Mouse (Mus musculus): ENCODE measurements around the gene Igll1. TPM values are rescaled to one million over a fixed set of nuclear protein-coding genes. Genes with fewer than 3 reads are reported as not detected.
"Not testable (repeated sequence)": the region's sequence is repeated elsewhere in the genome, so short reads cannot be mapped to it uniquely, and the experiment has no call there.

The Igll1 gene
- polyA plus RNA-seq, 1 experiment from 2014 or later = 0.59 TPM

DNA sequence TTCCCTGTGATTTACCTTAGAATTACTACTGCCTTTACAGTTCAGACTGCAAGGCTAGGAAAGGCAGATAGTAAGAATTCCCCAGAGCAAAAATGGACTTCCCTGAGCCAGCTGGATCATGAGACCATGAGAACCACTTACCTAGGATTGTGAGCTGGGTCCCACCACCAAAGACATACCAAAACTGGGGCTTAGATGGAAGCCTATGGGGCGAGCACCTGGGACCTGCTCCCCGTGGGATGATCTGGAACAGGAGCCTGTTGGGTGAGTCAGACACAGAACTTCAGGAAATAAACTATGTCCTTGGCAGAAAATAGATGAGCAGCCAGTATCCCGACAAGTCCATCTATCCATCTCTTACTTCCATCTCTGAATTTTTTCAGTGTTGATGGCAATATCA, 1.5 kb downstream of the Igll1 start:
- Histone ChIP-seq H3K27ac (ENCODE audit: low read length) (no peak overlapping the region), H3K9ac (replicated peaks; ENCODE audit: low read depth, low read length) (no peak overlapping the region), H3K4me3 (ENCODE audit: low read depth, low read length) (no peak overlapping the region), H3K27me3 (ENCODE audit: control insufficient read depth, insufficient read depth, low read length) (no peaks in the 10 kb centered on the region), H3K9me3 (ENCODE audit: control insufficient read depth, low read depth, low read length) (no peaks in the 10 kb centered on the region), H3K4me1 (ENCODE audit: control insufficient read depth, insufficient read depth, low read length) (0 out of 2 replicates have a peak, but pooled peaks cover 5% of the 10 kb centered on the region), H3K36me3 (ENCODE audit: control insufficient read depth, insufficient read depth, low read length) (no peaks in the 10 kb centered on the region), H3K4me2 (replicated peaks; ENCODE audit: low read depth, low read length) (no peak overlapping the region)
- no peak for ATAC-seq (ENCODE audit: insufficient number of reproducible peaks, insufficient read depth, low FRiP score, low read depth)
- WGBS = 72% methylated on average over 3 of the region's 3 CpGs

DNA sequence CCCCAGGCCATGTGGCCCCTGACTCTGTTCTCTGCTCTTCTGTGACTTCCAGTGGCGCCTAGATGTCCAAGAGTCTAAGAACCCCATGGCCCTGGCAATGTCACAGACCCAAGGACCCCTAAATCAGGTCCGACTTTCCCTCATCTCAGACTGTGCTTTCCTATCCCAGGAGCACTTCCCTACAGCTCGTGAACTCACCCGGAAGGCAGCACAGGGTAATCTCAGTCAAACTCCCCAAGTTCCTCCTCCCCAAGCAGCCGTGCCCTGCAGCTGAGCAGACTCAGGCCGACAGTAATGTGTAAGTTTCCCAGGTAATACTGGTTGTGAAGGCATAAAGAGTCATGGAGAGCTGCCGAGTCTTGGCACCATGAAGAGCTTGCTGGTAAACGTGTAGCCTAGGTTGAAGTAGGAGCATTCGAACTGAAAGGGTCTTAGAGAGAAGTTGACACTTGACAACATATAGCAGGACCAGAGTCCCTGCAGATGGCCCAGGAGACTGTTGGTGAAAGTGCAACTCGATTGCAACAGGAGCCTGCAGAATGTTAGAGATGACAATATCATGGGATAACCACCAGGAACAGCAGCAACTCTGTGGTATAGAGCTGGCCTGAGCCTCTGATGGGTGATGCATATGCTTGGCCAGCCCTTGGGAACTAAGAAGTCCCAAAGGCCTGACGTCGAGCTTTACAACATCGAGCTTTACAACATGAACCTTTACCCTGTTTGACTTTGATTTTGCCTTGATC, 6.9 kb downstream of the Igll1 start:
- Histone ChIP-seq H3K4me2 (replicated peaks; ENCODE audit: low read depth, low read length) (no peak overlapping the region), H3K36me3 (ENCODE audit: control insufficient read depth, insufficient read depth, low read length) (no peaks in the 10 kb centered on the region), H3K27ac (ENCODE audit: low read length) (no peak overlapping the region), H3K9ac (replicated peaks; ENCODE audit: low read depth, low read length) (no peak overlapping the region), H3K27me3 (ENCODE audit: control insufficient read depth, insufficient read depth, low read length) (no peaks in the 10 kb centered on the region), H3K9me3 (ENCODE audit: control insufficient read depth, low read depth, low read length) (no peaks in the 10 kb centered on the region), H3K4me3 (ENCODE audit: low read depth, low read length) (no peak overlapping the region), H3K4me1 (ENCODE audit: control insufficient read depth, insufficient read depth, low read length) (no peaks in the 10 kb centered on the region)
- ATAC-seq (ENCODE audit: insufficient number of reproducible peaks, insufficient read depth, low FRiP score, low read depth) = no peak
- WGBS = 75% methylated on average over 13 of the region's 13 CpGs

DNA sequence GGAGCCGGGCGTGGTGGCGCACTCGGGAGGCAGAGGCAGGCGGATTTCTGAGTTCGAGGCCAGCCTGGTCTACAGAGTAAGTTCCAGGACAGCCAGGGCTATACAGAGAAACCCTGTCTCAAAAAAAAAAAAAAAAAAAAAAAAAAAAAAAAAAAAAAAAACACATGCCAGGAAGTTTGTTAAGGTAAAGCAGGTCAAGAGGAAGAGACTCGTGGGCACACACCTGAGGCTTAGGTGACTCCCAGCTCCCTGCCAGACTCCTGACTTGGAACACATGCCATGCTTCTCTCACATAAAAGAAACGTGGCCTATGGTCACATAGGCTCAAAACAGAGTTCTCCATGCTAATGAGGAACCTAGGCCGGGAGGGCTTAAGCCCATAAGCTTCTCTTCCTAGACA, 7.7 kb downstream of the Igll1 start:
- not testable (repeated sequence) for H3K36me3 ChIP-seq (ENCODE audit: control insufficient read depth, insufficient read depth, low read length); ATAC-seq (ENCODE audit: insufficient number of reproducible peaks, insufficient read depth, low FRiP score, low read depth); H3K27me3 ChIP-seq (ENCODE audit: control insufficient read depth, insufficient read depth, low read length); H3K9ac ChIP-seq (replicated peaks; ENCODE audit: low read depth, low read length); H3K9me3 ChIP-seq (ENCODE audit: control insufficient read depth, low read depth, low read length); H3K4me3 ChIP-seq (ENCODE audit: low read depth, low read length); H3K4me1 ChIP-seq (ENCODE audit: control insufficient read depth, insufficient read depth, low read length); H3K27ac ChIP-seq (ENCODE audit: low read length); H3K4me2 ChIP-seq (replicated peaks; ENCODE audit: low read depth, low read length)
- 82% methylated on average over 9 of the region's 9 CpGs for WGBS

DNA sequence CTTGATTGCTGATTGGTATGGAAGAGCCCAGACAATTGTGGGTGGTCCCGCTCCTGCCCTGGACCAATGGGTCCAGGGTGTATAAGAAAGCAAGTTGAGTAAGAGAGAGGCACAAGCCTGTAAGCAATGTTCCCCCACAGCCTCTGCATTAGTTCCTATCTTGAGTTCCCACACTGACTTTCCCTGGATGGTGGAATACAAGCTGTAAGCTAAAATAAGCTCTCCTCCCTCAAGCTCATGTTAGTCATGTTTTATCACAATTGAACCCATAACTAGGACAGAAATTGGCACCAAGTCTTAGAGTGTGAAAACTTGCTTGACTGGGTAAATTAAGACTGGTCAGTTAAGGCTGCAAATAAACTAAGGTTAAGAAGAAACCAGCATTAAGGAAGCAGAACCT, 8.2 kb downstream of the Igll1 start:
- Histone ChIP-seq H3K9ac (replicated peaks; ENCODE audit: low read depth, low read length) (no peak overlapping the region), H3K36me3 (ENCODE audit: control insufficient read depth, insufficient read depth, low read length) (no peaks in the 10 kb centered on the region), H3K4me3 (ENCODE audit: low read depth, low read length) (no peak overlapping the region), H3K4me2 (replicated peaks; ENCODE audit: low read depth, low read length) (no peak overlapping the region), H3K9me3 (ENCODE audit: control insufficient read depth, low read depth, low read length) (no peaks in the 10 kb centered on the region), H3K27me3 (ENCODE audit: control insufficient read depth, insufficient read depth, low read length) (no peaks in the 10 kb centered on the region), H3K4me1 (ENCODE audit: control insufficient read depth, insufficient read depth, low read length) (no peaks in the 10 kb centered on the region), H3K27ac (ENCODE audit: low read length) (no peak overlapping the region)
- 84% methylated on average over 1 of the region's 1 CpGs for WGBS
- no peak for ATAC-seq (ENCODE audit: insufficient number of reproducible peaks, insufficient read depth, low FRiP score, low read depth)

DNA sequence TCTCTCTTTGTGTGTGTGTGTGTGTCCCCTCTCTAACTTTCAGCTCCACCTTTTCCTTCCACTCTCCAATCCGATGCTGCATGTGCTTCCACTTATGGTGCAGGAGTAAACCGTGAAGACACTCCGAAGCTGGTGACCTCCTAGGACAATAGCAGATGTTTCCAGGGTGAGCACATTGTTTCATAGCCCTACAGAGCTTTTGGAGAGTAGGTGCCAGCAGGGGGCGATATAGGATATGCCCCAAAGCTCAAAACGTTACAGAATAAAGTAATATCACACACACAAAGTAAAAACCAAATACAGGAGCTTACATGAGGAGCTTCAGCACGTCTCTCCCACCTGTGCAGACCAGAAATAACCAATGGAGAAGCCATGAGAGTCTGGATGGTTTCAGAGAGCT, 8.9 kb downstream of the Igll1 start:
- 30% methylated on average over 6 of the region's 6 CpGs for WGBS
- Histone ChIP-seq H3K4me3 (ENCODE audit: low read depth, low read length) (no peak overlapping the region), H3K27ac (ENCODE audit: low read length) (no peak overlapping the region), H3K27me3 (ENCODE audit: control insufficient read depth, insufficient read depth, low read length) (no peaks in the 10 kb centered on the region), H3K36me3 (ENCODE audit: control insufficient read depth, insufficient read depth, low read length) (no peaks in the 10 kb centered on the region), H3K9me3 (ENCODE audit: control insufficient read depth, low read depth, low read length) (no peaks in the 10 kb centered on the region), H3K4me2 (replicated peaks; ENCODE audit: low read depth, low read length) (no peak overlapping the region), H3K9ac (replicated peaks; ENCODE audit: low read depth, low read length) (no peak overlapping the region), H3K4me1 (ENCODE audit: control insufficient read depth, insufficient read depth, low read length) (no peaks in the 10 kb centered on the region)
- ATAC-seq (ENCODE audit: insufficient number of reproducible peaks, insufficient read depth, low FRiP score, low read depth) = no peak

DNA sequence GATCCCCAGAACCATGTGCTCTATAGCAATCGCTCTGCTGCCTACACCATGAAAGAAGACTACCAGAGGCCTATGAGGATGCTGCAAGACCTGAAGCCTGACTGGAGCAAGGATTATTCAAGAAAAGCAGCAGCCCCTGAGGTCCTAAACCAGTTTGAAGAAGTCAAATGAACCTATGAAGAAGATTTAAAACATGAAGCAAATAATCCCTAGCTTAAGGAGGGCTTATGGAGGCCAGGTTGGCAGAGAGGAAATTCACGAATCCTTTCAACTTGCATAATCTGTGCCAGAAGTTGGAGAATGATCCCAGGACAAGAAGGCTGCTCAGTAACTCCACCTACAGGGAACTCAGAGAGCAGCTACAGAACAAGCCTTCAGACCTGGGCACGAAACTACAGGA, 11.4 kb downstream of the Igll1 start:
- Histone ChIP-seq H3K27ac (ENCODE audit: low read length) (no peak overlapping the region), H3K4me1 (ENCODE audit: control insufficient read depth, insufficient read depth, low read length) (no peaks in the 10 kb centered on the region), H3K27me3 (ENCODE audit: control insufficient read depth, insufficient read depth, low read length) (no peaks in the 10 kb centered on the region), H3K4me3 (ENCODE audit: low read depth, low read length) (no peak overlapping the region), H3K4me2 (replicated peaks; ENCODE audit: low read depth, low read length) (no peak overlapping the region), H3K9me3 (ENCODE audit: control insufficient read depth, low read depth, low read length) (no peaks in the 10 kb centered on the region), H3K9ac (replicated peaks; ENCODE audit: low read depth, low read length) (no peak overlapping the region), H3K36me3 (ENCODE audit: control insufficient read depth, insufficient read depth, low read length) (no peaks in the 10 kb centered on the region)
- 87% methylated on average over 3 of the region's 3 CpGs for WGBS
- no peak for ATAC-seq (ENCODE audit: insufficient number of reproducible peaks, insufficient read depth, low FRiP score, low read depth)

DNA sequence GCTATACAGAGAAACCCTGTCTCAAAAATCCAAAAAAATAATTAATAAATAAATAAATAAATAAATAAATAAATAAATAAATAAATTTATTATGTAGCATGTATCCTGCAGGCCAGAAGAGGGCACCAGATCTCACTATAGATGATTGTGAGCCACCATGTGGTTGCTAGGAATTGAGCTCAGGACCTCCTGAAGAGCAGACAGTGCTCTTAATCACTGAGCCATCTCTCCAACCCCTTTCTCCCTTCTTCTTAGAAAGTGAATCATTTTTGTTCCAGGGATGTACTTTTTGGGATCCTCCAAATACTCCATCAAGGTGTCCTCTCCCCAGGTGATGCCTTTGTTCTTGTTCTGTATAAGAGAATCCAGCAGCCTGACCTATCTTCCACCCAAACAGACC, 14.6 kb downstream of the Igll1 start:
- Histone ChIP-seq H3K27ac (ENCODE audit: low read length) (no peak overlapping the region), H3K4me2 (replicated peaks; ENCODE audit: low read depth, low read length) (no peak overlapping the region), H3K9ac (replicated peaks; ENCODE audit: low read depth, low read length) (no peak overlapping the region), H3K27me3 (ENCODE audit: control insufficient read depth, insufficient read depth, low read length) (no peaks in the 10 kb centered on the region), H3K9me3 (ENCODE audit: control insufficient read depth, low read depth, low read length) (no peaks in the 10 kb centered on the region), H3K4me1 (ENCODE audit: control insufficient read depth, insufficient read depth, low read length) (no peaks in the 10 kb centered on the region), H3K4me3 (ENCODE audit: low read depth, low read length) (no peak overlapping the region), H3K36me3 (ENCODE audit: control insufficient read depth, insufficient read depth, low read length) (no peaks in the 10 kb centered on the region)
- ATAC-seq (ENCODE audit: insufficient number of reproducible peaks, insufficient read depth, low FRiP score, low read depth) = no peak

DNA sequence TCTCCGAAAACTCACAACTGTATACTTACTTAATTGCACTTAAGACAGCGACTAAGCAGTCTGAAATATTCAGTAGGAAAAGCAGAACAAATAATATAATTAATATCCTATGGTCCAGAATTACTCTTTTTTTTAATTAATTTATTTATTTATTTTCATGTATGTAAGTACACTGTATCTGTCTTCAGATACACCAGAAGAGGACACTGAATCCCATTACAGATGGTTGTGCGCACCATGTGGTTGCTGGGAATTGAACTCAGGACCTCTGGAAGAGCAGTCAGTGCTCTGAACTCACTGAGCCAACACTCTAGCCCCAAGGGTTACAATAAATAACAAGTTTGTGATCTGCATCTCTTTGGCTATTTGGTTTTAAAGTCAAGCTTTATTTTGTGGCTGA, 34.1 kb downstream of the Igll1 start:
- H3K4me3 ChIP-seq (ENCODE audit: low read depth, low read length) = no peak overlapping the region
- WGBS = 86% methylated on average over 3 of the region's 3 CpGs
- no peak for ATAC-seq (ENCODE audit: insufficient number of reproducible peaks, insufficient read depth, low FRiP score, low read depth)
- H3K27ac ChIP-seq (ENCODE audit: low read length) = no peak overlapping the region
- H3K9me3 ChIP-seq (ENCODE audit: control insufficient read depth, low read depth, low read length) = no peaks in the 10 kb centered on the region
- H3K27me3 ChIP-seq (ENCODE audit: control insufficient read depth, insufficient read depth, low read length) = no peaks in the 10 kb centered on the region
- peak overlapping the region; percentile 75; the same call in 1 of the 2 replicates for H3K4me2 ChIP-seq (replicated peaks; ENCODE audit: low read depth, low read length)
- H3K36me3 ChIP-seq (ENCODE audit: control insufficient read depth, insufficient read depth, low read length) = no peaks in the 10 kb centered on the region
- no peak overlapping the region for H3K9ac ChIP-seq (replicated peaks; ENCODE audit: low read depth, low read length)
- H3K4me1 ChIP-seq (ENCODE audit: control insufficient read depth, insufficient read depth, low read length) = no peaks in the 10 kb centered on the region

All from stomach, embryonic 14.5 days (tissue).